Mouse (Mus musculus) R1 (cell line): ENCODE results near the gene Ube2l3.
A peak's percentile ranks its signal among the peaks of the same experiment; 100 is the strongest.
"Not testable (repeated sequence)": the region's sequence is repeated elsewhere in the genome, so short reads cannot be mapped to it uniquely, and the experiment has no call there.

Experiments
- DNase-seq: peaks from one replicate; pipeline ENCODE4 v3.0.0-alpha.2; 2018; ENCODE audit warnings: low read depth, low spot score

The Ube2l3 gene

GRCm38 (mm10) chr16:17209404-17209960 lies 7.0 kb upstream of the Ube2l3 start:
- no peak for DNase-seq

- peak; percentile 94 for DNase-seq
Measured at GRCm38 (mm10) chr16:17208389-17209361, 6.2 kb upstream of the Ube2l3 start, which contains the start of gene Rimbp3. Rimbp3 (plus strand) TSS chr16:17208603.

- DNase-seq = peak; percentile 69
Measured at GRCm38 (mm10) chr16:17204990-17205389, 2.5 kb upstream of the Ube2l3 start.

- DNase-seq = peak; percentile 41
Measured at GRCm38 (mm10) chr16:17201977-17202376, 472 bp downstream of the Ube2l3 start.

GRCm38 (mm10) chr16:17200953-17201707 lies 1.3 kb downstream of the Ube2l3 start:
- peak; percentile 94 for DNase-seq

GRCm38 (mm10) chr16:17200121-17200952 lies 2.1 kb downstream of the Ube2l3 start:
- peak; percentile 36 for DNase-seq

GRCm38 (mm10) chr16:17193823-17194222 lies 8.6 kb downstream of the Ube2l3 start:
- no peak for DNase-seq

GRCm38 (mm10) chr16:17185475-17185874 lies 17.0 kb downstream of the Ube2l3 start:
- peak; percentile 51 for DNase-seq

GRCm38 (mm10) chr16:17183003-17183402 lies 19.4 kb downstream of the Ube2l3 start:
- DNase-seq = no peak

GRCm38 (mm10) chr16:17182136-17182535 lies 20.3 kb downstream of the Ube2l3 start:
- no peak for DNase-seq

GRCm38 (mm10) chr16:17181382-17181781 lies 21.1 kb downstream of the Ube2l3 start:
- DNase-seq = no peak

- DNase-seq = no peak
Measured at GRCm38 (mm10) chr16:17179706-17180105, 22.7 kb downstream of the Ube2l3 start.

- DNase-seq = no peak
Measured at GRCm38 (mm10) chr16:17177623-17178170, 24.8 kb downstream of the Ube2l3 start.

- no peak for DNase-seq
Measured at GRCm38 (mm10) chr16:17175765-17176164, 26.7 kb downstream of the Ube2l3 start.

GRCm38 (mm10) chr16:17168049-17168448 lies 34.4 kb downstream of the Ube2l3 start:
- no peak for DNase-seq

- DNase-seq = no peak
Measured at GRCm38 (mm10) chr16:17167179-17167578, 35.3 kb downstream of the Ube2l3 start.

- not testable (repeated sequence) for DNase-seq
Measured at GRCm38 (mm10) chr16:17165478-17165877, 37.0 kb downstream of the Ube2l3 start.

GRCm38 (mm10) chr16:17154346-17154745 lies 48.1 kb downstream of the Ube2l3 start:
- DNase-seq = no peak

- no peak for DNase-seq
Measured at GRCm38 (mm10) chr16:17151874-17152273, 50.6 kb downstream of the Ube2l3 start.

GRCm38 (mm10) chr16:17150520-17151258 lies 51.8 kb downstream of the Ube2l3 start:
- DNase-seq = no peak
